Mouse (Mus musculus): ENCODE results near the gene Lhx4. TPM values are rescaled to one million over a fixed set of nuclear protein-coding genes. Genes with fewer than 3 reads are reported as not detected.

Gene Lhx4
- polyA plus RNA-seq, 1 experiment from 2014 or later: 0.12 TPM

GRCm38 (mm10) chr1:155681116-155681799, 70.2 kb downstream of the Lhx4 start:
- no peak for ATAC-seq (ENCODE audit: insufficient number of reproducible peaks, insufficient read depth, low FRiP score, low read depth)

GRCm38 (mm10) chr1:155675570-155675969, 75.9 kb downstream of the Lhx4 start:
- Histone ChIP-seq H3K9ac (replicated peaks; ENCODE audit: low read depth, low read length) (no peak overlapping the region), H3K4me1 (ENCODE audit: control insufficient read depth, insufficient read depth, low read length) (no peaks in the 10 kb centered on the region), H3K27ac (ENCODE audit: low read length) (no peak overlapping the region), H3K9me3 (ENCODE audit: control insufficient read depth, low read depth, low read length) (no peaks in the 10 kb centered on the region), H3K4me3 (ENCODE audit: low read depth, low read length) (no peak overlapping the region), H3K27me3 (ENCODE audit: control insufficient read depth, insufficient read depth, low read length) (no peaks in the 10 kb centered on the region), H3K36me3 (ENCODE audit: control insufficient read depth, insufficient read depth, low read length) (no peaks in the 10 kb centered on the region), H3K4me2 (replicated peaks; ENCODE audit: low read depth, low read length) (no peak overlapping the region)
- no peak for ATAC-seq (ENCODE audit: insufficient number of reproducible peaks, insufficient read depth, low FRiP score, low read depth)
- 79% methylated on average over 6 of the region's 6 CpGs for WGBS

More at GRCm38 (mm10) chr1:155681116-155681799, 70.2 kb downstream of the Lhx4 start:
- H3K36me3 ChIP-seq (ENCODE audit: control insufficient read depth, insufficient read depth, low read length): no peaks in the 10 kb centered on the region
- no peaks in the 10 kb centered on the region for H3K9me3 ChIP-seq (ENCODE audit: control insufficient read depth, low read depth, low read length)
- H3K4me1 ChIP-seq (ENCODE audit: control insufficient read depth, insufficient read depth, low read length): no peaks in the 10 kb centered on the region
- H3K27ac ChIP-seq (ENCODE audit: low read length): no peak overlapping the region
- no peak overlapping the region for H3K4me3 ChIP-seq (ENCODE audit: low read depth, low read length)
- no peak overlapping the region for H3K9ac ChIP-seq (replicated peaks; ENCODE audit: low read depth, low read length)
- WGBS: 65% methylated on average over 10 of the region's 10 CpGs
- no peak overlapping the region for H3K4me2 ChIP-seq (replicated peaks; ENCODE audit: low read depth, low read length)
- H3K27me3 ChIP-seq (ENCODE audit: control insufficient read depth, insufficient read depth, low read length): no peaks in the 10 kb centered on the region

GRCm38 (mm10) chr1:155663994-155664393, 87.5 kb downstream of the Lhx4 start:
- Histone ChIP-seq H3K36me3 (ENCODE audit: control insufficient read depth, insufficient read depth, low read length) (no peaks in the 10 kb centered on the region), H3K9me3 (ENCODE audit: control insufficient read depth, low read depth, low read length) (no peaks in the 10 kb centered on the region), H3K9ac (replicated peaks; ENCODE audit: low read depth, low read length) (no peak overlapping the region), H3K27ac (ENCODE audit: low read length) (no peak overlapping the region), H3K4me3 (ENCODE audit: low read depth, low read length) (no peak overlapping the region), H3K4me1 (ENCODE audit: control insufficient read depth, insufficient read depth, low read length) (no peaks in the 10 kb centered on the region), H3K4me2 (replicated peaks; ENCODE audit: low read depth, low read length) (no peak overlapping the region), H3K27me3 (ENCODE audit: control insufficient read depth, insufficient read depth, low read length) (no peaks in the 10 kb centered on the region)
- WGBS: 87% methylated on average over 5 of the region's 5 CpGs
- ATAC-seq (ENCODE audit: insufficient number of reproducible peaks, insufficient read depth, low FRiP score, low read depth): no peak

GRCm38 (mm10) chr1:155656321-155656720, 95.2 kb downstream of the Lhx4 start:
- H3K27ac ChIP-seq (ENCODE audit: low read length): no peak overlapping the region
- no peaks in the 10 kb centered on the region for H3K27me3 ChIP-seq (ENCODE audit: control insufficient read depth, insufficient read depth, low read length)
- WGBS: 85% methylated on average over 5 of the region's 5 CpGs
- H3K4me3 ChIP-seq (ENCODE audit: low read depth, low read length): no peak overlapping the region
- H3K4me2 ChIP-seq (replicated peaks; ENCODE audit: low read depth, low read length): no peak overlapping the region
- H3K4me1 ChIP-seq (ENCODE audit: control insufficient read depth, insufficient read depth, low read length): no peaks in the 10 kb centered on the region
- no peaks in the 10 kb centered on the region for H3K9me3 ChIP-seq (ENCODE audit: control insufficient read depth, low read depth, low read length)
- ATAC-seq (ENCODE audit: insufficient number of reproducible peaks, insufficient read depth, low FRiP score, low read depth): no peak
- H3K9ac ChIP-seq (replicated peaks; ENCODE audit: low read depth, low read length): no peak overlapping the region
- no peaks in the 10 kb centered on the region for H3K36me3 ChIP-seq (ENCODE audit: control insufficient read depth, insufficient read depth, low read length)

- WGBS: 66% methylated on average over 3 of the region's 3 CpGs
These were observed 96.5 kb downstream of the Lhx4 start for GRCm38 (mm10) chr1:155654961-155655360.

GRCm38 (mm10) chr1:155650121-155650846, 101.2 kb downstream of the Lhx4 start:
- WGBS: 51% methylated on average over 9 of the region's 9 CpGs
- no peaks in the 10 kb centered on the region for H3K36me3 ChIP-seq (ENCODE audit: control insufficient read depth, insufficient read depth, low read length)
- H3K27me3 ChIP-seq (ENCODE audit: control insufficient read depth, insufficient read depth, low read length): no peaks in the 10 kb centered on the region
- H3K4me1 ChIP-seq (ENCODE audit: control insufficient read depth, insufficient read depth, low read length): 0 out of 2 replicates have a peak, but pooled peaks cover 5% of the 10 kb centered on the region
- ATAC-seq (ENCODE audit: insufficient number of reproducible peaks, insufficient read depth, low FRiP score, low read depth): no peak
- no peak overlapping the region for H3K27ac ChIP-seq (ENCODE audit: low read length)
- no peak overlapping the region for H3K4me2 ChIP-seq (replicated peaks; ENCODE audit: low read depth, low read length)
- H3K9ac ChIP-seq (replicated peaks; ENCODE audit: low read depth, low read length): no peak overlapping the region
- no peak overlapping the region for H3K4me3 ChIP-seq (ENCODE audit: low read depth, low read length)
- H3K9me3 ChIP-seq (ENCODE audit: control insufficient read depth, low read depth, low read length): no peaks in the 10 kb centered on the region

More at GRCm38 (mm10) chr1:155654961-155655360, 96.5 kb downstream of the Lhx4 start:
- Histone ChIP-seq H3K4me1 (ENCODE audit: control insufficient read depth, insufficient read depth, low read length) (0 out of 2 replicates have a peak, but pooled peaks cover 3% of the 10 kb centered on the region), H3K9me3 (ENCODE audit: control insufficient read depth, low read depth, low read length) (no peaks in the 10 kb centered on the region), H3K27ac (ENCODE audit: low read length) (no peak overlapping the region), H3K9ac (replicated peaks; ENCODE audit: low read depth, low read length) (no peak overlapping the region), H3K4me2 (replicated peaks; ENCODE audit: low read depth, low read length) (no peak overlapping the region), H3K27me3 (ENCODE audit: control insufficient read depth, insufficient read depth, low read length) (no peaks in the 10 kb centered on the region), H3K36me3 (ENCODE audit: control insufficient read depth, insufficient read depth, low read length) (no peaks in the 10 kb centered on the region), H3K4me3 (ENCODE audit: low read depth, low read length) (no peak overlapping the region)
- no peak for ATAC-seq (ENCODE audit: insufficient number of reproducible peaks, insufficient read depth, low FRiP score, low read depth)

Other genes starting within 250 kb of the Lhx4 start
- 68.6 and 69.1 TPM in 2 replicates for gene Acbd6, start 193.6 kb downstream of the Lhx4 start, polyA plus RNA-seq (2014; fragmentation: Nextera tagmentation; extraction: Ambion mirVana)
- gene Qsox1, start 61.2 kb upstream of the Lhx4 start, polyA plus RNA-seq (2014; fragmentation: Nextera tagmentation; extraction: Ambion mirVana): 26.9 and 28.1 TPM in 2 replicates
- gene Cep350, start 221.6 kb upstream of the Lhx4 start, polyA plus RNA-seq (2014; fragmentation: Nextera tagmentation; extraction: Ambion mirVana): 18.5 and 21.0 TPM in 2 replicates